Mouse (Mus musculus) cerebellum, adult 2 months (tissue): ENCODE data around the gene Tcf7l2. TPM values are rescaled to one million over a fixed set of nuclear protein-coding genes. Genes with fewer than 3 reads are reported as not detected.

Source experiments
- DNase-seq, 2 experiments: peaks; one replicate each; pipeline ENCODE4 v3.0.0; 2021
- H3K27ac ChIP-seq: fragments of 200-500 bp; 2 replicates; pipeline ENCODE4 v1.5.1; 2012; ENCODE audit warnings: low read length, control low read depth, inconsistent platforms; ENCODE audit not compliant: insufficient read depth
- H3K27me3 ChIP-seq: fragments of 200-500 bp; 2 replicates; pipeline ENCODE4 v1.6.1; 2012; ENCODE audit warnings: inconsistent platforms, mild to moderate bottlenecking, low read length, moderate library complexity; ENCODE audit not compliant: control insufficient read depth, insufficient read depth
- H3K4me1 ChIP-seq: fragments of 200-500 bp; 2 replicates; pipeline ENCODE4 v1.6.1; 2011; ENCODE audit warnings: low read length; ENCODE audit not compliant: control insufficient read depth, insufficient read depth
- H3K4me3 ChIP-seq: fragments of 200-500 bp; replicated peaks from 2 replicates; pipeline ENCODE3; 2011; ENCODE audit warnings: mild to moderate bottlenecking, low read depth, low read length, control low read depth; ENCODE audit not compliant: insufficient read depth
- CTCF ChIP-seq: fragments of 200-500 bp; IDR thresholded peaks from 2 replicates; pipeline ENCODE4 v1.5.1; 2011; ENCODE audit warnings: low read depth, mild to moderate bottlenecking, control low read depth, low read length, moderate library complexity, borderline replicate concordance; ENCODE audit not compliant: insufficient read depth
- POLR2A ChIP-seq: fragments of 200-500 bp; IDR thresholded peaks from 2 replicates; pipeline ENCODE4 v1.6.1; 2011; ENCODE audit warnings: low read length, control low read depth, borderline replicate concordance; ENCODE audit not compliant: insufficient read depth
- WGBS: fragments of 180-500 bp; shearing (Covaris S2); methylation state at CpG from one replicate; pipeline ENCODE4 v1.1.7; 2018; 5-methylcytosine and 5-hydroxymethylcytosine counted together
- polyA plus RNA-seq: library from polyadenylated mRNA; depleted of rRNA; stranded (reverse); fragments of >200 nt; gene quantifications from 2 replicates; pipeline ENCODE4 v1.2.3, GENCODE M21; 2012

Gene Tcf7l2
- polyA plus RNA-seq, 1 experiment: 23.3 TPM

- no peak overlapping the region for H3K4me3 ChIP-seq
- no peaks in the 10 kb centered on the region; the same call in 1 of the 2 replicates for H3K27me3 ChIP-seq
- no peak for TF ChIP-seq CTCF
- no peak for TF ChIP-seq POLR2A
- DNase-seq: no peak
- no peak overlapping the region for H3K27ac ChIP-seq
- no peaks in the 10 kb centered on the region for H3K4me1 ChIP-seq
- WGBS: 54% methylated on average over 10 of the region's 10 CpGs
Measured at GRCm38 (mm10) chr19:55839036-55839555, 97.5 kb downstream of the Tcf7l2 start.

GRCm38 (mm10) chr19:55840499-55841121 lies 99.0 kb downstream of the Tcf7l2 start:
- no peaks in the 10 kb centered on the region for H3K4me1 ChIP-seq
- no peak overlapping the region for H3K27ac ChIP-seq
- TF ChIP-seq CTCF: no peak
- no peak for TF ChIP-seq POLR2A
- H3K4me3 ChIP-seq: no peak overlapping the region
- DNase-seq: no peak
- 71% methylated on average over 10 of the region's 10 CpGs for WGBS
- no peaks in the 10 kb centered on the region; the same call in 1 of the 2 replicates for H3K27me3 ChIP-seq

DNA sequence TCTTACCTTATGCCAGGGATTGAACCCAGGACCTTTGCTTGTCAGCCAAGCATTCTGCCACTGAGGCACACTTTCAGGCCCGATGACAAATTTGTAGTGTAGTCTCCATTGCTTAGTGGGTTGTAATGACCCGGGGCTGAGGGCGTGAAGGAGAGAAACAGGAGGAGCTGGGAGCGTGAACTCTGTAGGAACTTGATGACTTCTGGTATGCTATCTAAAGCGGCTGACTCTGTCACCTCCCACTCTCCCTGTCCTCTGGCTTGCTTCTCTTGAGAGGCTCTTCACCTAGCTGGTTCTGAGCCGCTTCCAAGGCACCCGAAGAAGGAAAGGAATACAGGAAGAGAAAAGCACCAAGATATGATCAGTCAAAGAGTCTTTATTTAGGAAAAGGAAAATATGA lies 100.4 kb downstream of the Tcf7l2 start:
- no peaks in the 10 kb centered on the region; the same call in 1 of the 2 replicates for H3K27me3 ChIP-seq
- WGBS: 84% methylated on average over 7 of the region's 7 CpGs
- H3K27ac ChIP-seq: no peak overlapping the region
- H3K4me3 ChIP-seq: no peak overlapping the region
- H3K4me1 ChIP-seq: no peaks in the 10 kb centered on the region
- no peak for TF ChIP-seq CTCF
- no peak for TF ChIP-seq POLR2A
- DNase-seq: no peak

DNA sequence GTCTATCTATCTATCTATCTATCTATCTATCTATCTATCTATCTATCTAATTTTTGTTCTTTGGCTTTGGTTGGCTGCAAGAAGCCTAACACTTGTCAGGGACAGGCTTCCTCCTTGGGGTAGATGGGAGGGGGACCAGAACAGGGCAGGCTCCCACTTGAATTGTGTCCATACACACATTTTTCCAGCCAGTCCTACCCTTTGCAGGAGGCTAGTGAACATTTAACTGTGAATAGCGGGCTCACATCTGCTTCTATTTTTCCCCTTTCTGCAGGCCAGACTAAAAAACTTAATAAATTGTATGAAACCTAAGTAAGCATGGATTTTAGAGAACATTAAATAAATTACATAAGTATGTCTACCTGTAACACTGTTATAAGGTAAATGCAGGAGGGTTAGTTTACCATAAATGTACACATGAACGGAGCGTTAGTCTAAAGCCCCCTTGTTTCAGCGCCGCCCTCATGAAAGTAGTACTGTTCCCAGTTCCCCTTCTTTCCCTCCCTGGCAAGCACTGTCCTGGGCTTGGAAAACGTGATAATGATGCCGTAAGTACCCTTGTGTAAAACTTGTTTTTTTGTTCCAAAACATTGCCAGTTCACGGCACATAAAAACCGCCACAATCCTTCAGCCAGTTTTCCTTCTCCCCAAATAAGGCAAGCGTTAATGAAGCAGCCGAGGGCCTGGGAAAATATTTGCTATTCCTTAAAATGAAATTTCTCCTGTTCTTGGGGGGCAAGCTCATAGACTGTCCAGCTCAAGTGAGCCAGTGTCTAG lies 101.7 kb downstream of the Tcf7l2 start:
- H3K27ac ChIP-seq: no peak overlapping the region
- TF ChIP-seq CTCF: no peak
- no peak for TF ChIP-seq POLR2A
- DNase-seq: no peak
- no peaks in the 10 kb centered on the region; the same call in 1 of the 2 replicates for H3K27me3 ChIP-seq
- H3K4me3 ChIP-seq: no peak overlapping the region
- WGBS: 76% methylated on average over 11 of the region's 11 CpGs
- H3K4me1 ChIP-seq: no peaks in the 10 kb centered on the region

DNA sequence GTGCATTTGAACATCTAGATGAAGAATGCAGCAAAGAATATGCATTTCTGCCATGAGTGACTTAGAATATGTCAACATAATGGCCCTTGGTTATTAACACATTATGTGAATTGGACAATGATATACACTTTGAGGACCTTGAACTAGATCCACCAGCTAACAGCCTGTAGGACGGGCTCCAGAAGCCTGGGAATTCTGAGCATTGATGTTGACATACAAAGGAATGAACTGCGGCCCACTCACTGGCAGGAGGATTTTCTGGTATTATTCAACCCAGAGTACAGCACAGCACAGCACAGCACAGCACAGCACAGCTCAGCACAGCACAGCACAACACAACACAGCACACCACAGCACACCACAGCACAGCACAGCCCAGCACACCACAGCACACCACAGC lies 104.1 kb downstream of the Tcf7l2 start:
- WGBS: 81% methylated on average over 2 of the region's 2 CpGs
- Histone ChIP-seq H3K27me3 (no peaks in the 10 kb centered on the region), H3K27ac (no peak overlapping the region)

GRCm38 (mm10) chr19:55846256-55846655 lies 104.6 kb downstream of the Tcf7l2 start:
- H3K27ac ChIP-seq: no peak overlapping the region
- DNase-seq: no peak
- 91% methylated on average over 6 of the region's 6 CpGs for WGBS
- H3K4me1 ChIP-seq: no peaks in the 10 kb centered on the region
- no peak for TF ChIP-seq CTCF
- no peak for TF ChIP-seq POLR2A
- H3K4me3 ChIP-seq: no peak overlapping the region
- no peaks in the 10 kb centered on the region for H3K27me3 ChIP-seq

More for the DNA sequence above, 104.1 kb downstream of the Tcf7l2 start:
- Histone ChIP-seq H3K4me1 (no peaks in the 10 kb centered on the region), H3K4me3 (no peak overlapping the region)
- DNase-seq: no peak
- TF ChIP-seq CTCF (no peak), POLR2A (no peak)

GRCm38 (mm10) chr19:55847043-55847442 lies 105.4 kb downstream of the Tcf7l2 start:
- Histone ChIP-seq H3K27ac (no peak overlapping the region), H3K27me3 (no peaks in the 10 kb centered on the region), H3K4me3 (no peak overlapping the region), H3K4me1 (peaks cover 3% of the 10 kb centered on the region; the same call in 1 of the 2 replicates)
- TF ChIP-seq POLR2A (no peak), CTCF (no peak)
- no peak for DNase-seq
- 65% methylated on average over 4 of the region's 4 CpGs for WGBS
